Mouse (Mus musculus): Measurements from ENCODE around the gene Kcnq1. TPM values are rescaled to one million over a fixed set of nuclear protein-coding genes. Genes with fewer than 3 reads are reported as not detected.

The Kcnq1 gene
- total and polyA plus RNA-seq, 3 experiments = not detected

GRCm38 (mm10) chr7:143305808-143306207 is 199.6 kb downstream of the Kcnq1 start:
- H3K4me1 ChIP-seq (ENCODE audit: control insufficient read depth in 1 of 2, insufficient read depth in 2 of 2) = no peaks in the 10 kb centered on the region
- in situ Hi-C loops (cut with MboI; ENCODE audit: low pct_ligation_motif_present, low pct_unique_long_range_greater_than_20kb, low sequenced_read_pairs) = no loop called here
- peaks cover 45% of the 10 kb centered on the region for H3K27me3 ChIP-seq (replicated peaks)
- H3K36me3 ChIP-seq (replicated peaks in 1 of 2; ENCODE audit: control insufficient read depth in 1 of 2, insufficient read depth in 1 of 2, low read length in 1 of 2) = no peaks in the 10 kb centered on the region
- H3K9me3 ChIP-seq (replicated peaks; ENCODE audit: low read length) = no peaks in the 10 kb centered on the region
- no peak for DNase-seq (ENCODE audit: extremely low read depth)
- dilution Hi-C loops (cut with MboI; ENCODE audit: extremely low pct_ligation_motif_present, extremely low pct_unique_long_range_greater_than_20kb, low sequenced_read_pairs) = no loop called here
- no peak overlapping the region for H3K9ac ChIP-seq (ENCODE audit: insufficient read depth, low read depth)
- no peak overlapping the region for H3K4me3 ChIP-seq (replicated peaks in 1 of 3; ENCODE audit: low read depth in 2 of 3, low read length in 2 of 3, poor library complexity in 1 of 3)
- TF ChIP-seq MYC (IDR thresholded peaks at IDR 0.05; ENCODE audit: low read depth, low read length) (no peak), RCOR1 (conservative IDR thresholded peaks at IDR 0.05; ENCODE audit: low read depth, low read length) (no peak), SMC3 (IDR thresholded peaks at IDR 0.05; ENCODE audit: low read depth, low read length) (no peak)
- H3K79me2 ChIP-seq (replicated peaks; ENCODE audit: control insufficient read depth, extremely low read depth, insufficient read depth, poor library complexity, severe bottlenecking) = no peaks in the 10 kb centered on the region
- H3K27ac ChIP-seq (ENCODE audit: insufficient read depth, low read depth) = no peak overlapping the region
- no peak overlapping the region for H3K4me2 ChIP-seq (ENCODE audit: insufficient read depth, low read depth, poor library complexity, severe bottlenecking)

GRCm38 (mm10) chr7:143308001-143308400 is 201.8 kb downstream of the Kcnq1 start:
- dilution Hi-C loops (cut with MboI; ENCODE audit: extremely low pct_ligation_motif_present, extremely low pct_unique_long_range_greater_than_20kb, low sequenced_read_pairs) = no loop called here
- no peaks in the 10 kb centered on the region for H3K36me3 ChIP-seq (replicated peaks in 1 of 2; ENCODE audit: control insufficient read depth in 1 of 2, insufficient read depth in 1 of 2, low read length in 1 of 2)
- DNase-seq (ENCODE audit: extremely low read depth) = no peak
- no peak overlapping the region for H3K9ac ChIP-seq (ENCODE audit: insufficient read depth, low read depth)
- no peak overlapping the region for H3K27ac ChIP-seq (ENCODE audit: insufficient read depth, low read depth)
- no peaks in the 10 kb centered on the region for H3K9me3 ChIP-seq (replicated peaks; ENCODE audit: low read length)
- no peaks in the 10 kb centered on the region for H3K79me2 ChIP-seq (replicated peaks; ENCODE audit: control insufficient read depth, extremely low read depth, insufficient read depth, poor library complexity, severe bottlenecking)
- no peak for TF ChIP-seq KAT2A (IDR thresholded peaks at IDR 0.05; ENCODE audit: insufficient replicate concordance, low read length)
- TF ChIP-seq HCFC1 (IDR thresholded peaks at IDR 0.05; ENCODE audit: low read depth, low read length) = no peak
- no peak for TF ChIP-seq USF2 (conservative IDR thresholded peaks at IDR 0.05; ENCODE audit: low read depth, low read length)
- no peak for TF ChIP-seq CTCF (conservative IDR thresholded peaks at IDR 0.05 in 1 of 2, IDR thresholded peaks at IDR 0.05 in 1 of 2; ENCODE audit: low read depth in 2 of 2, low read length in 2 of 2)
- TF ChIP-seq BHLHE40 (IDR thresholded peaks at IDR 0.05; ENCODE audit: low read depth, low read length) = no peak
- no peak for TF ChIP-seq EP300 (IDR thresholded peaks at IDR 0.05; ENCODE audit: low read length)
- TF ChIP-seq TCF12 (IDR thresholded peaks at IDR 0.05; ENCODE audit: low read depth, low read length) = no peak
- TF ChIP-seq MAX (IDR thresholded peaks at IDR 0.05; ENCODE audit: low read length) = no peak
- no peak for TF ChIP-seq MXI1 (IDR thresholded peaks at IDR 0.05; ENCODE audit: low read depth, low read length)
- no peak for TF ChIP-seq GABPA (IDR thresholded peaks at IDR 0.05; ENCODE audit: insufficient replicate concordance, low read depth, low read length)
- no peak for TF ChIP-seq NELFE (IDR thresholded peaks at IDR 0.05; ENCODE audit: low read depth, low read length)
- peaks cover 63% of the 10 kb centered on the region for H3K27me3 ChIP-seq (replicated peaks)
- H3K4me2 ChIP-seq (ENCODE audit: insufficient read depth, low read depth, poor library complexity, severe bottlenecking) = no peak overlapping the region
- in situ Hi-C loops (cut with MboI; ENCODE audit: low pct_ligation_motif_present, low pct_unique_long_range_greater_than_20kb, low sequenced_read_pairs) = no loop called here
- no peaks in the 10 kb centered on the region for H3K4me1 ChIP-seq (ENCODE audit: control insufficient read depth in 1 of 2, insufficient read depth in 2 of 2)
- no peak overlapping the region for H3K4me3 ChIP-seq (replicated peaks in 1 of 3; ENCODE audit: low read depth in 2 of 3, low read length in 2 of 3, poor library complexity in 1 of 3)

- Histone ChIP-seq H3K36me3 (replicated peaks in 1 of 2; ENCODE audit: control insufficient read depth in 1 of 2, insufficient read depth in 1 of 2, low read length in 1 of 2) (no peaks in the 10 kb centered on the region), H3K4me1 (ENCODE audit: control insufficient read depth in 1 of 2, insufficient read depth in 2 of 2) (no peaks in the 10 kb centered on the region), H3K27me3 (replicated peaks) (peaks cover 73% of the 10 kb centered on the region), H3K4me2 (ENCODE audit: insufficient read depth, low read depth, poor library complexity, severe bottlenecking) (no peak overlapping the region), H3K79me2 (replicated peaks; ENCODE audit: control insufficient read depth, extremely low read depth, insufficient read depth, poor library complexity, severe bottlenecking) (no peaks in the 10 kb centered on the region), H3K9me3 (replicated peaks; ENCODE audit: low read length) (no peaks in the 10 kb centered on the region), H3K4me3 (replicated peaks in 1 of 3; ENCODE audit: low read depth in 2 of 3, low read length in 2 of 3, poor library complexity in 1 of 3) (no peak overlapping the region), H3K9ac (ENCODE audit: insufficient read depth, low read depth) (no peak overlapping the region), H3K27ac (ENCODE audit: insufficient read depth, low read depth) (no peak overlapping the region)
- dilution Hi-C loops (cut with MboI; ENCODE audit: extremely low pct_ligation_motif_present, extremely low pct_unique_long_range_greater_than_20kb, low sequenced_read_pairs) = no loop called here
- no peak for TF ChIP-seq ZC3H11A (IDR thresholded peaks at IDR 0.05; ENCODE audit: low read depth, low read length)
- TF ChIP-seq MAX (IDR thresholded peaks at IDR 0.05; ENCODE audit: low read length) = no peak
- TF ChIP-seq ZKSCAN1 (IDR thresholded peaks at IDR 0.05; ENCODE audit: borderline replicate concordance, low read depth, low read length) = no peak
- no peak for TF ChIP-seq ELF1 (IDR thresholded peaks at IDR 0.05; ENCODE audit: low read depth, low read length)
- TF ChIP-seq JUND (conservative IDR thresholded peaks at IDR 0.05; ENCODE audit: low read depth, low read length) = no peak
- TF ChIP-seq CTCF (conservative IDR thresholded peaks at IDR 0.05 in 1 of 2, IDR thresholded peaks at IDR 0.05 in 1 of 2; ENCODE audit: low read depth in 2 of 2, low read length in 2 of 2) = no peak
- no peak for TF ChIP-seq USF2 (conservative IDR thresholded peaks at IDR 0.05; ENCODE audit: low read depth, low read length)
- no peak for TF ChIP-seq CHD1 (IDR thresholded peaks at IDR 0.05; ENCODE audit: low read depth, low read length)
- TF ChIP-seq NRF1 (IDR thresholded peaks at IDR 0.05; ENCODE audit: low read depth, low read length) = no peak
- no peak for TF ChIP-seq NELFE (IDR thresholded peaks at IDR 0.05; ENCODE audit: low read depth, low read length)
- TF ChIP-seq UBTF (IDR thresholded peaks at IDR 0.05; ENCODE audit: low read depth, low read length) = no peak
- no peak for TF ChIP-seq SMC3 (IDR thresholded peaks at IDR 0.05; ENCODE audit: low read depth, low read length)
- no peak for TF ChIP-seq MXI1 (IDR thresholded peaks at IDR 0.05; ENCODE audit: low read depth, low read length)
- no peak for TF ChIP-seq MEF2A (IDR thresholded peaks at IDR 0.05; ENCODE audit: borderline replicate concordance, low read depth, low read length)
- no peak for TF ChIP-seq RAD21 (IDR thresholded peaks at IDR 0.05; ENCODE audit: low read depth, low read length)
- no peak for TF ChIP-seq TBP (conservative IDR thresholded peaks at IDR 0.05; ENCODE audit: low read depth, low read length)
- in situ Hi-C loops (cut with MboI; ENCODE audit: low pct_ligation_motif_present, low pct_unique_long_range_greater_than_20kb, low sequenced_read_pairs) = no loop called here
- no peak for DNase-seq (ENCODE audit: extremely low read depth)
Measured at GRCm38 (mm10) chr7:143310311-143310710, 204.1 kb downstream of the Kcnq1 start.
